Mouse (Mus musculus): ENCODE measurements around the gene Sik2.

GRCm38 (mm10) chr9:50863824-50864223 lies 145.0 kb downstream of the Sik2 start:
- no peak for TF ChIP-seq CTCF (IDR thresholded peaks at IDR 0.05; ENCODE audit: control insufficient read depth, insufficient read depth, insufficient read length)
- TF ChIP-seq MAX (IDR thresholded peaks at IDR 0.05), result no peak
- TF ChIP-seq CEBPB (IDR thresholded peaks at IDR 0.05; ENCODE audit: low read depth), result no peak
- TF ChIP-seq USF1 (IDR thresholded peaks at IDR 0.05; ENCODE audit: low read depth), result no peak
- no peak for TF ChIP-seq MYOD1 (IDR thresholded peaks at IDR 0.05; ENCODE audit: control insufficient read depth, insufficient read length, low read depth)
- TF ChIP-seq MYOG (IDR thresholded peaks at IDR 0.05; ENCODE audit: control insufficient read depth, extremely low read depth, insufficient read length), result no peak

Data from C2C12 (cell line).